Mouse (Mus musculus) c-Kit-negative CD71-positive TER-119-positive erythroid progenitor cells, embryonic 14.5 days (primary cell): ENCODE data around the gene Spp1.

Experiments used
- DNase-seq: peaks from one replicate; pipeline ENCODE4 v3.0.0-alpha.2; 2013; ENCODE audit warnings: low read depth, low spot score

Spp1 gene

GRCm38 (mm10) chr5:104434835-104435301, at the start of gene Spp1:
Spp1 (plus strand) TSS chr5:104435118.
- no peak for DNase-seq

GRCm38 (mm10) chr5:104385521-104385920, 49.4 kb upstream of the Spp1 start:
- no peak for DNase-seq

DNA sequence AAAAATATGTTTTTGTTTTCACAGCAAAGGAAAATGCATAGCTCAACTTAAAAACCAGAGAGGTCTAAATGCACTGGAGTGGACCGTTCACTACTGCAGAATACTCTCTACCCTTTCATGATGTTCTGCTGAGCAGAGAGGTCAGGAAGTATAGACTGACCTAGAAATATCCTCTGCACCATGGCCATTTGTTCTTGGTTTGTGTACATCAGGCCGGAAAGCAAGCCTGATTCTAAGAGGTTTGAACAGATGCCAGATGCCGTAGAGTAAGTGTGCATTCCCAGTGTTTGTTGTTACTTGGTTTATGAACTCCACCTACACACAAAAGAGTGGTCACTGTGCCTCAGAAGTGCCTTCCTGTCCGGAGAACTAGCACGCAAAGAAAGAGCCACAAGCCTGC, 48.0 kb upstream of the Spp1 start:
- DNase-seq: no peak

- DNase-seq: no peak
Observed at GRCm38 (mm10) chr5:104390962-104391361, 44.0 kb upstream of the Spp1 start.

GRCm38 (mm10) chr5:104392784-104393183, 42.1 kb upstream of the Spp1 start:
- no peak for DNase-seq

DNA sequence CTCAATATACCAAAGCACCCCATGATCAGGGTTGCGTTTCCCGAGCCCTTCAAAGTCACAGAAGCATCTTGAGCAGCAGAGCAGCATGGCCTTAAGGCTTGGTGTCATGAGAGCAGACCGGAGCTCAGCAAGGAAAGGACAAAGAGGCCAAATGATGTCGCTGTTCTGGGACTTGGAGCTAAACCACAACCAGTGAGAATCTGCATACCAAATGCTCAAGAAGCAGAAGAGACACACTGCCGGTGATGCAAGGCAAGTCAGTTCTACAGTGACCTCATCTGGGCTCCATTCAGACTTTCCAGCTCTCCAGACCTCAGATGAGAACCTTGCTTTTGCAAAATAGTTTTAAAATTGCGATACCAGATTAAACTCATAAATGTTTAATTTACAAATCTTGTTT, 38.6 kb upstream of the Spp1 start:
- no peak for DNase-seq

DNA sequence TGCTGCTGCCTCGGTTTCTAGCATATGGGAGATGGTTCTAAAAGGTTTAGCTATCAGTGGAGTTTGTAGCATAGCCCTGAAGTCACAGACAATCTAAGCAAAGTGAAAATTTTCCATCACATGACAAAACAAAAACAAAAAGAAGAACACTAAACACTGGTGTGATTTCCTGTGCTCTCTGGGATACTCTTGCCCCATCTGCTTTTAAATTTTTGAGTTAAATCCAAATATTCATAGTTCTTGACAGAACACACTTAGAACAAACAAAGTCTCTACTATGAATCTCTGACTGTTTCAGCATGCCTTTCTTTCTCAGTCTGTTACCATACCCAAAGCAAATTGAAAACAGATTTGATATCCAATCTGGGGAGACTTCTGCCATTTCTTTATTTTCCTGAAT, 36.9 kb upstream of the Spp1 start:
- no peak for DNase-seq

GRCm38 (mm10) chr5:104399291-104399950, 35.5 kb upstream of the Spp1 start:
- no peak for DNase-seq

- no peak for DNase-seq
Observed at GRCm38 (mm10) chr5:104399970-104400369, 34.9 kb upstream of the Spp1 start.

GRCm38 (mm10) chr5:104402651-104403050, 32.3 kb upstream of the Spp1 start:
- no peak for DNase-seq

- DNase-seq: no peak
Observed at GRCm38 (mm10) chr5:104403351-104403750, 31.6 kb upstream of the Spp1 start.

- DNase-seq: no peak
Observed at GRCm38 (mm10) chr5:104404551-104404950, 30.4 kb upstream of the Spp1 start.

- no peak for DNase-seq
Observed at GRCm38 (mm10) chr5:104405051-104405450, 29.9 kb upstream of the Spp1 start.

- DNase-seq: no peak
Observed at GRCm38 (mm10) chr5:104406756-104407155, 28.2 kb upstream of the Spp1 start.

DNA sequence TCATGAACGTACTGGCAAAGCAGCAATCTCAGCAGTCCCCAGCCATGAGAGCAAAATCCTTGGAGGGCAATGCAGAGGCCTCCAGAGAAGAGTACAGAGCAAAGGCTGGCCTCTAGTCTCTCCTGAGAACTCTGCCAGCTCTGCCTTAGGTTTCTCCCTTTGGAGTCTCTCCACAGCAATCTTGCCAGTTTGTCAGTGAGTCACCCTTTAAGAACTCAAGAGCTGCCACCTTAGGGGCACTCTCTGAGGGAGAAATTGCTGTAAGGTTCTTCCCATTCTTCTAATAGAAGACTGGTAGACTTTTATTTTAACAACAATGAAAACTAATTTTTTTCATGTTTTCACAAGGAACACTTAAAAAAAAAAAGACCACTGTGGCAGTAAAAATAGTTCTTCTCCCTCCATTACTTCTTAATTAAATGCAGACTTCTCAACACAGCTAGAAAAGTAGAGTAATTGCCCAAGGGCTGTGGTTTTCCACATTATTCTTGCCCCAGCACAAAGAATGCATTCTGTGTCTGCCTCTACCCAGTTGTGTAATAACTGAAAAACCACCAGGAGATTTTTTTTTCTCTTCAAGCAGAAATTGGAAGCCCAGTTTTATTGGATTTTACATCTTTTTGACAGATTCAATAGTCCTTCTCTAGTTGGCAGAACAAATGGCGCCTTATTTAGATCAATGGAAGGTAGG, 27.2 kb upstream of the Spp1 start:
- DNase-seq: no peak

DNA sequence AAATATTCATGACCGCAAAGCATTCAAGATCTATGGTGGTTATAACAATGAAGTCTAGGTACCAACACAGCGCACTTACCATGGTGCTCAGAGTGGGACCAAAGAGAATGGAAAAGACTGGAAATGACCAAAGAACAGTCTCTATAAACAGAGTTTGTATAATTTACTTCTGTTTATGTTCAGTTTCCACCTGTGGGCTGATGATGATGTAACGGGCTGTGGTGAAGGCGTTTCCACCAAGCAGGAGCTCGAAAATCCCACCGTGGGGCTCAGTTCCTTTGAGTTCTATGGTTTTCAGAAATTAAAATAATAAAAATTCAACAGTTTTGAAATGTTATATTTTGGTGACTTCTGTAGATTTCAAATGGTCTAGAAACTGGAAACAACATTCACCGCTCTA, 26.4 kb upstream of the Spp1 start:
- no peak for DNase-seq

- DNase-seq: no peak
Observed at GRCm38 (mm10) chr5:104415999-104416398, 18.9 kb upstream of the Spp1 start.

DNA sequence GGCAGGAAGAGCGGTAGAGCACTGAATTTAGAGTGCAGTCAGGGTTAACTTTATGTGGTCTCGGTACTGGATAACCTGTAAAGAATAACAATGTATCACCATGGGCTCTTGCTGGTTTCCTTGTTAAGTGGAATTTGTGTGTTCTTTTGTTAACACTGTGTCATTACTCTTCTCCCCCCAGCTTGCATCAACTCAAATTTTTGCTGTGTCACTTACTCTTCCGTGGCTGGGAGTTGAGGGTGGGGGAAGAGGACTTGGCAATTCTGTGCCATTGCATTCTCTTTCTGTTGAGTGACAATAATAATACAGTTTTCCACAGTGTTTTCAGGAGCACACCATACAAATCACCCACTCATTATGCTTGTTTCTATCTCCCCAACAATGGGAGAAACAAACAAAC, 17.9 kb upstream of the Spp1 start:
- no peak for DNase-seq

DNA sequence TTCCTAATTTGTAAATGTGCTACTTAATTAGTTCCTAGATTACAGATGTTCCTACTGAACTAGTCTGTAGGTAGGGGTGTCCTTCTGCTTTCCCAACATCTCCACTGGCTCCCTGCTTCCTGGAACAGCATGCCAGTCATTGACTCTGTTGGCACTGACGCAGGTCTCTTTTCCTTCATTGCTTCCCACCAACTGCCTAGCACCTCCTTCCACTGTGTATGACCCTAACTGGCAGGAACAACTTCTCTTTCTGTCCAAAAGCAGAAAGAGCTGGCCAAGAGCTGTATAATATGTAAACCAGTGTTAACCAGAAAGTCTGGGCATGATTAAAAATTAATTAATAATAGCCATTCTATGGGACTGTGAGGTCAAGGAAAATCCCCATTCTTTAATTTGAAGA, 17.2 kb upstream of the Spp1 start:
- DNase-seq: no peak

GRCm38 (mm10) chr5:104422039-104422438, 12.9 kb upstream of the Spp1 start:
- no peak for DNase-seq

DNA sequence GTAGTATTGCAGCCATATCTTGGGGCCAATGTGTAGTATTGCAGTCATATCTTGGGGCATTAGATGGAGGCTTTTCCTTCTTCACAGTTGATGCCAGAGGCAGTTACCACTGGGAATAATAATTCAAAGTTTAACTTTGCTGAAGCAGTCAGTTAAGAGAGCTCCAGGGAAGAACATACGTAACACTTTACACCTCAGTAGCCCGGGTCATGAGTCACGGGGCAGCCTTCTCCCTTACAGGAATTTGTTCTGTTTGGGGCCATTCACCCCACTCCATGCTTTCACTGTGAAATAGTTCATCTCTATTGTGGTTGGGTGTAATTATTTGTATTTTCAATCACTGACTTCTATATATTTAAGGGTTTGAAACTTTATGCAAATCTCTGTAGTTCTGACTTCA, 11.1 kb upstream of the Spp1 start:
- DNase-seq: no peak

GRCm38 (mm10) chr5:104425949-104426348, 9.0 kb upstream of the Spp1 start:
- no peak for DNase-seq

- no peak for DNase-seq
Observed at GRCm38 (mm10) chr5:104432886-104433285, 2.0 kb upstream of the Spp1 start.
